Mouse (Mus musculus) cerebellum, adult 9-11 months (tissue): ENCODE measurements around the gene Ccdc117.
A peak's percentile ranks its signal among the peaks of the same experiment; 100 is the strongest.
"Not testable (repeated sequence)": the region's sequence is repeated elsewhere in the genome, so short reads cannot be mapped to it uniquely, and the experiment has no call there.

ENCODE experiments used
- DNase-seq: peaks from one replicate; pipeline ENCODE4 v3.0.0; 2022

Gene Ccdc117

GRCm38 (mm10) chr11:5541799-5542481 lies at the start of gene Ccdc117:
Ccdc117 (minus strand) TSS chr11:5542187.
- peak; percentile 94 for DNase-seq

- no peak for DNase-seq
Observed at GRCm38 (mm10) chr11:5575046-5575445, 33.1 kb upstream of the Ccdc117 start.

- DNase-seq = no peak
Observed at GRCm38 (mm10) chr11:5573821-5574220, 31.8 kb upstream of the Ccdc117 start.

GRCm38 (mm10) chr11:5571856-5572255 lies 29.9 kb upstream of the Ccdc117 start:
- no peak for DNase-seq

- no peak for DNase-seq
Observed at GRCm38 (mm10) chr11:5569474-5569873, 27.5 kb upstream of the Ccdc117 start, which contains the start of gene Ankrd36. Ankrd36 (plus strand) TSS chr11:5569684.

- DNase-seq = no peak
Observed at GRCm38 (mm10) chr11:5568082-5568481, 26.1 kb upstream of the Ccdc117 start.

GRCm38 (mm10) chr11:5567654-5568053 lies 25.7 kb upstream of the Ccdc117 start:
- DNase-seq = no peak

- DNase-seq = no peak
Observed at GRCm38 (mm10) chr11:5566506-5566905, 24.5 kb upstream of the Ccdc117 start.

- DNase-seq = no peak
Observed at GRCm38 (mm10) chr11:5565596-5565995, 23.6 kb upstream of the Ccdc117 start.

GRCm38 (mm10) chr11:5563898-5564297 lies 21.9 kb upstream of the Ccdc117 start:
- DNase-seq = no peak

GRCm38 (mm10) chr11:5562625-5563268 lies 20.8 kb upstream of the Ccdc117 start:
- DNase-seq = no peak

- DNase-seq = no peak
Observed at GRCm38 (mm10) chr11:5560273-5560672, 18.3 kb upstream of the Ccdc117 start.

- no peak for DNase-seq
Observed at GRCm38 (mm10) chr11:5551931-5552330, 9.9 kb upstream of the Ccdc117 start.

- no peak for DNase-seq
Observed at GRCm38 (mm10) chr11:5551430-5551829, 9.4 kb upstream of the Ccdc117 start.

- DNase-seq = no peak
Observed at GRCm38 (mm10) chr11:5546693-5547092, 4.7 kb upstream of the Ccdc117 start.

GRCm38 (mm10) chr11:5545457-5545856 lies 3.5 kb upstream of the Ccdc117 start:
- no peak for DNase-seq

GRCm38 (mm10) chr11:5544709-5545108 lies 2.7 kb upstream of the Ccdc117 start:
- DNase-seq = not testable (repeated sequence)

- DNase-seq = no peak
Observed at GRCm38 (mm10) chr11:5543281-5543680, 1.3 kb upstream of the Ccdc117 start.

- DNase-seq = no peak
Observed at GRCm38 (mm10) chr11:5542482-5543185, 647 bp upstream of the Ccdc117 start.

GRCm38 (mm10) chr11:5541230-5541798 lies 673 bp downstream of the Ccdc117 start:
- DNase-seq = no peak

- DNase-seq = no peak
Observed at GRCm38 (mm10) chr11:5540331-5540730, 1.7 kb downstream of the Ccdc117 start.

GRCm38 (mm10) chr11:5537454-5537853 lies 4.5 kb downstream of the Ccdc117 start:
- not testable (repeated sequence) for DNase-seq

GRCm38 (mm10) chr11:5533108-5533507 lies 8.9 kb downstream of the Ccdc117 start:
- no peak for DNase-seq

GRCm38 (mm10) chr11:5530717-5531116 lies 11.3 kb downstream of the Ccdc117 start:
- no peak for DNase-seq
